Mouse (Mus musculus) T-cell, adult 66 days (primary cell): Measurements from ENCODE around the gene Krtap27-1. TPM values are rescaled to one million over a fixed set of nuclear protein-coding genes. Genes with fewer than 3 reads are reported as not detected.

Source experiments
- total RNA-seq, 2 experiments: library from RNA; stranded (reverse); gene quantifications; 3 replicates in 1 of 2; 4 replicates in 1 of 2; pipeline ENCODE4 v1.2.4; 2023

The Krtap27-1 gene
- total RNA-seq, result not detected

GRCm38 (mm10) chr16:88671571-88671970, at the start of gene Krtap27-1:
Krtap27-1 (minus strand) TSS chr16:88671671.

GRCm38 (mm10) chr16:88707496-88708012, 36.1 kb upstream of the Krtap27-1 start, which contains the start of gene 2310061N02Rik:
2310061N02Rik (minus strand) TSS chr16:88707962.

GRCm38 (mm10) chr16:88647358-88647846, 24.1 kb downstream of the Krtap27-1 start, which contains the start of gene Krtap26-1:
Krtap26-1 (minus strand) TSS chr16:88647796.

GRCm38 (mm10) chr16:88627566-88627965, 43.9 kb downstream of the Krtap27-1 start, which contains the start of gene 2310079G19Rik:
2310079G19Rik (minus strand) TSS chr16:88627666.

Other genes starting within 250 kb of the Krtap27-1 start
- gene Cldn17, start 164.7 kb downstream of the Krtap27-1 start, total RNA-seq, result not detected
- not detected for gene Cldn8, start 108.5 kb downstream of the Krtap27-1 start, total RNA-seq
- not detected for gene Krtap24-1, start 59.4 kb downstream of the Krtap27-1 start, total RNA-seq
- not detected for gene 2310079G19Rik, start 44.0 kb downstream of the Krtap27-1 start, total RNA-seq
- gene Krtap26-1, start 23.9 kb downstream of the Krtap27-1 start, total RNA-seq, result not detected
- not detected for gene 2310061N02Rik, start 36.3 kb upstream of the Krtap27-1 start, total RNA-seq
- gene Krtap13-1, start 57.2 kb upstream of the Krtap27-1 start, total RNA-seq, result not detected
- not detected for gene Krtap13, start 80.0 kb upstream of the Krtap27-1 start, total RNA-seq
- not detected for gene 2310034C09Rik, start 87.2 kb upstream of the Krtap27-1 start, total RNA-seq
- gene 2310057N15Rik, start 102.5 kb upstream of the Krtap27-1 start, total RNA-seq, result not detected
- not detected for gene Gm5965, start 106.2 kb upstream of the Krtap27-1 start, total RNA-seq
- not detected for gene Gm20741, start 140.5 kb upstream of the Krtap27-1 start, total RNA-seq
- not detected for gene Krtap15, start 148.5 kb upstream of the Krtap27-1 start, total RNA-seq
- gene Krtap14, start 154.5 kb upstream of the Krtap27-1 start, total RNA-seq, result not detected
- gene Krtap19-1, start 197.7 kb upstream of the Krtap27-1 start, total RNA-seq, result not detected
- gene Krtap19-2, start 202.6 kb upstream of the Krtap27-1 start, total RNA-seq, result not detected
- not detected for gene Krtap19-3, start 206.4 kb upstream of the Krtap27-1 start, total RNA-seq
- not detected for gene Krtap19-4, start 213.4 kb upstream of the Krtap27-1 start, total RNA-seq
- gene Krtap19-5, start 224.8 kb upstream of the Krtap27-1 start, total RNA-seq, result not detected